Mouse (Mus musculus): Measurements from ENCODE around the gene Pik3c2a. TPM values are rescaled to one million over a fixed set of nuclear protein-coding genes. Genes with fewer than 3 reads are reported as not detected.

Pik3c2a gene
- 23.2 and 28.6 TPM in 2 replicates for polyA plus RNA-seq (2016; fragmentation: Nextera tagmentation; extraction: Ambion mirVana)

GRCm38 (mm10) chr7:116443004-116443696 is at the start of gene Pik3c2a:
TSS of gene Pik3c2a (minus strand) at chr7:116443449.
- Histone ChIP-seq H3K4me3 (peak within 1 kb of the TSS; percentile 96), H3K27me3 (ENCODE audit: low read depth, poor library complexity, severe bottlenecking) (no peaks in the 10 kb centered on the region), H3K36me3 (peaks cover 11% of the 10 kb centered on the region), H3K9me3 (replicated peaks) (no peaks in the 10 kb centered on the region; the same call in 1 of the 2 replicates), H3K27ac (replicated peaks) (peak within 1 kb of the TSS; percentile 97), H3K4me1 (peaks cover 34% of the 10 kb centered on the region)
- DNase-seq (ENCODE audit: low spot score), result peak; percentile 97
- WGBS, result under 1% methylated on average over 70 of the region's 72 CpGs

- Histone ChIP-seq H3K4me1 (no peaks in the 10 kb centered on the region), H3K36me3 (no peaks in the 10 kb centered on the region), H3K27me3 (ENCODE audit: low read depth, poor library complexity, severe bottlenecking) (no peaks in the 10 kb centered on the region), H3K9me3 (replicated peaks) (peaks cover 2% of the 10 kb centered on the region; the same call in 1 of the 2 replicates), H3K27ac (replicated peaks) (no peak overlapping the region), H3K4me3 (no peak overlapping the region)
- no peak for DNase-seq (ENCODE audit: low spot score)
- 77% methylated on average over 4 of the region's 4 CpGs for WGBS
These were observed 47.9 kb upstream of the Pik3c2a start for GRCm38 (mm10) chr7:116491113-116491512.

DNA sequence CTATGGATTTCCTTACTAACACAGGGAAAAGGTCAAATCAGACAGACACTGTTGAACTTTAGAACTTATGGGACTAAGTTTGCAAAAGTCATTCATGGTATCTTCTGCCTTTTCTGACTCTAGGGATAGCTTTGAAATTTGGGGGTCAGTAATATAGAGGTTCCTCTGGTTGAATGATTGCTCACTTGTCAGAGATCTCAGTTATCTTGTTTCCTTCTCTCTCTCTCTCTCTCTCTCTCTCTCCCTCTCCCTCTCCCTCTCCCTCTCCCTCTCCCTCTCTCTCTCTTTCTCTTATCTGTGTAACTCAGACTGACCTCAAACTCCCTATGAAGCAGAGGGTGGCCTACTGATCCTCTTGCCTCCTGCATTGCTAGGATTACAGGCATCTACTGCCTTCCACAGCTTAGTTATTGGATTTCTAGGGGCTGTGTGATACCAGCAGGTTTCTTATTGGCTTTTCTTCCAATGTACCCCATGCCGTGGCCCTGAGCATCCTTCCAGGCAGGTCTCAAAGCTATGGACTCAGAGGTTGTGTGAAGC is 41.9 kb upstream of the Pik3c2a start:
- no peaks in the 10 kb centered on the region for H3K9me3 ChIP-seq (replicated peaks)
- H3K36me3 ChIP-seq, result no peaks in the 10 kb centered on the region
- no peaks in the 10 kb centered on the region for H3K27me3 ChIP-seq (ENCODE audit: low read depth, poor library complexity, severe bottlenecking)
- no peak overlapping the region for H3K27ac ChIP-seq (replicated peaks)
- no peak for DNase-seq (ENCODE audit: low spot score)
- WGBS, result 74% methylated on average over 1 of the region's 1 CpGs
- no peaks in the 10 kb centered on the region for H3K4me1 ChIP-seq
- no peak overlapping the region for H3K4me3 ChIP-seq

GRCm38 (mm10) chr7:116484213-116484612 is 41.0 kb upstream of the Pik3c2a start:
- 89% methylated on average over 5 of the region's 5 CpGs for WGBS
- Histone ChIP-seq H3K27me3 (ENCODE audit: low read depth, poor library complexity, severe bottlenecking) (no peaks in the 10 kb centered on the region), H3K27ac (replicated peaks) (no peak overlapping the region), H3K9me3 (replicated peaks) (no peaks in the 10 kb centered on the region), H3K4me3 (no peak overlapping the region), H3K36me3 (no peaks in the 10 kb centered on the region), H3K4me1 (no peaks in the 10 kb centered on the region)
- DNase-seq (ENCODE audit: low spot score), result no peak

GRCm38 (mm10) chr7:116483782-116484181 is 40.5 kb upstream of the Pik3c2a start:
- Histone ChIP-seq H3K4me1 (no peaks in the 10 kb centered on the region), H3K27ac (replicated peaks) (no peak overlapping the region), H3K9me3 (replicated peaks) (no peaks in the 10 kb centered on the region), H3K27me3 (ENCODE audit: low read depth, poor library complexity, severe bottlenecking) (no peaks in the 10 kb centered on the region), H3K36me3 (no peaks in the 10 kb centered on the region), H3K4me3 (no peak overlapping the region)
- DNase-seq (ENCODE audit: low spot score), result no peak
- 81% methylated on average over 5 of the region's 5 CpGs for WGBS

GRCm38 (mm10) chr7:116483106-116483505 is 39.9 kb upstream of the Pik3c2a start:
- DNase-seq (ENCODE audit: low spot score), result no peak
- Histone ChIP-seq H3K4me3 (no peak overlapping the region), H3K27me3 (ENCODE audit: low read depth, poor library complexity, severe bottlenecking) (no peaks in the 10 kb centered on the region), H3K4me1 (no peaks in the 10 kb centered on the region), H3K9me3 (replicated peaks) (no peaks in the 10 kb centered on the region), H3K27ac (replicated peaks) (no peak overlapping the region), H3K36me3 (no peaks in the 10 kb centered on the region)
- WGBS, result 67% methylated on average over 1 of the region's 1 CpGs

- no peaks in the 10 kb centered on the region for H3K36me3 ChIP-seq
- H3K27ac ChIP-seq (replicated peaks), result no peak overlapping the region
- no peaks in the 10 kb centered on the region for H3K27me3 ChIP-seq (ENCODE audit: low read depth, poor library complexity, severe bottlenecking)
- H3K4me3 ChIP-seq, result no peak overlapping the region
- H3K9me3 ChIP-seq (replicated peaks), result no peaks in the 10 kb centered on the region
- no peaks in the 10 kb centered on the region for H3K4me1 ChIP-seq
- 87% methylated on average over 5 of the region's 5 CpGs for WGBS
- no peak for DNase-seq (ENCODE audit: low spot score)
These were observed 33.0 kb upstream of the Pik3c2a start for GRCm38 (mm10) chr7:116476264-116476663.

- Histone ChIP-seq H3K36me3 (no peaks in the 10 kb centered on the region), H3K9me3 (replicated peaks) (no peaks in the 10 kb centered on the region)
These were observed 32.6 kb upstream of the Pik3c2a start for GRCm38 (mm10) chr7:116475836-116476235.

DNA sequence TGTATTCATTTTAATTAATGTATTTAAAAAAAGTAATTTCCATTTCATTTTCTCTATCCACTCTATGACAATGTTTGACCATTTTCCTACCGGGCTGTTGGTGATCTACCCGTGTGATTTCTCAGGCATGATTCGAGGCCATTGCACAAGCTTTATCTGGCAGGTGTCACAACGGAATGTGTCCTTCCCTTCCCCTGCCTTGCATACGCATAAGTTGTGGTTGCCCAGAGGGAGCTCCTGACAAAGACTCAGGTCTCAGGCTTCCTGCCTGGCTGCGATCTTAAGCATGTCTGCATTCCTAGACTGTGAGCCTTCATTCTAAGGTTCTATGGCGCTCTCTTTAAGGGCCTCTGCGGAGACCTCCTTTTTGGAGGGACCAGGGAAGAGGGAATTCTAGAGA is 18.9 kb upstream of the Pik3c2a start:
- 0 out of 2 replicates have a peak, but pooled peaks cover 7% of the 10 kb centered on the region for H3K4me1 ChIP-seq
- H3K27me3 ChIP-seq (ENCODE audit: low read depth, poor library complexity, severe bottlenecking), result no peaks in the 10 kb centered on the region
- H3K27ac ChIP-seq (replicated peaks), result no peak overlapping the region
- DNase-seq (ENCODE audit: low spot score), result no peak
- H3K4me3 ChIP-seq, result no peak overlapping the region
- 68% methylated on average over 8 of the region's 8 CpGs for WGBS
- no peaks in the 10 kb centered on the region for H3K9me3 ChIP-seq (replicated peaks)
- no peaks in the 10 kb centered on the region for H3K36me3 ChIP-seq

More at GRCm38 (mm10) chr7:116475836-116476235, 32.6 kb upstream of the Pik3c2a start:
- no peak for DNase-seq (ENCODE audit: low spot score)
- Histone ChIP-seq H3K27me3 (ENCODE audit: low read depth, poor library complexity, severe bottlenecking) (no peaks in the 10 kb centered on the region), H3K4me3 (no peak overlapping the region), H3K27ac (replicated peaks) (no peak overlapping the region), H3K4me1 (no peaks in the 10 kb centered on the region)

DNA sequence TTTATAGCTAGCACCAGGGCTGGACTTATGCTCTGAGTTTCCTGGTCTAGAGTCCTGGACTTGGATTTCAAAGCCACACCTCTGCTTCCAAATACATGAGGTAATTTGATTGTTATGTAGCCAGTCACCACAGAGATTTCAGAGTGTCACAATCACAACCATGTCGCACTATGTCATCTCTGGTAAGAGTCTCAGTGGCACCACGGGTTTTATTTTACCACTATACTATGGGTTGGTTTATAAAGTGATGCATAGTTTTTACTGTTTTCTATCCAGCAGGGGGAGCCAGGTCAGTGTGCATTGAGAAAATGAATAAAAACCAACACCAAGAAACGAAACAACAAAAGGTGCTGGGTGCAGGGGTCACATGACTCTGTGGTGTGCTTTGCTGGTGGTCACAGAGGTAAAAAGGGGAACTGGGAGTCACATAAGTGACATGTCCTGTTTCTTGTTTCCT is 15.8 kb upstream of the Pik3c2a start:
- Histone ChIP-seq H3K9me3 (replicated peaks) (no peaks in the 10 kb centered on the region), H3K27ac (replicated peaks) (no peak overlapping the region), H3K36me3 (no peaks in the 10 kb centered on the region), H3K27me3 (ENCODE audit: low read depth, poor library complexity, severe bottlenecking) (no peaks in the 10 kb centered on the region), H3K4me1 (0 out of 2 replicates have a peak, but pooled peaks cover 7% of the 10 kb centered on the region), H3K4me3 (no peak overlapping the region)
- WGBS, result 52% methylated on average over 3 of the region's 3 CpGs
- no peak for DNase-seq (ENCODE audit: low spot score)

DNA sequence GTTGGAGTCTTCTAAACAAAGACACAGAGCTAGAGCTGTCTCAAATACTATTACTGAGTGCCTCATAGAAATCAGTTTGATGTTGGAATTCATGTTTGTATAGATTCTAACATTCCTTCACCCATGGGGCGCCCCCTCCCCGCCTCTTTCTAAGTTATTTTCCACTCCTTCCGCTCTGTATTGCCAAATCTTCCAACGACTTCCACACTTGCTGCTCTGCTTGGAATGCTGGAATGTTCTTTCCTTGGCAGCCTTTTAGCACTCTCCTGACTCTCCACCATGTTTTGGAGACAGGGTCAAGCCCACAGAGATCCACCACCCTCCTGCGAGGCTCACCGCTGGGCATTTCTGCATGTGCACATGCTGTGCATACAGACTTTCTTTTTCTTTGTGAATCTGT is 14.1 kb upstream of the Pik3c2a start:
- Histone ChIP-seq H3K9me3 (replicated peaks) (no peaks in the 10 kb centered on the region), H3K4me3 (no peak overlapping the region), H3K36me3 (no peaks in the 10 kb centered on the region), H3K27ac (replicated peaks) (no peak overlapping the region), H3K27me3 (ENCODE audit: low read depth, poor library complexity, severe bottlenecking) (no peaks in the 10 kb centered on the region), H3K4me1 (0 out of 2 replicates have a peak, but pooled peaks cover 3% of the 10 kb centered on the region)
- WGBS, result 89% methylated on average over 6 of the region's 6 CpGs
- no peak for DNase-seq (ENCODE audit: low spot score)

DNA sequence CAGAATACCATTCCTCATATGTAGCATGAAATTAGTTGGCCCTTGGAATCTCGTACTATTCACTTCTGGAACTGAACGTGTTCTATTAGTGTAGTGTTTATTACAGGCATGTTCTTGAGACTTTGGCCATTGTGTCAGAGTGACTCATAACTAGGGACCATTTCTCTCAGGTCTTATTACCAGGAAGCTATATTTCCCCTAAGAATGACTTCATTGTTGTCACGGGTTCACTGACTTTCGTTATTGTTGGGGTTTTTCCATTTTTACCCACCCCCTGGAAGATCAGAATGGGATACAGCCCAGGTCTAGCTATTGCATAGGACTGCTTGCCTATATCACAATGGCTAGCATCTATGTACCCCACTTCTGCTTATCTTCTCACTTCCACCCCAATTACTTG is 13.7 kb upstream of the Pik3c2a start:
- no peak overlapping the region for H3K27ac ChIP-seq (replicated peaks)
- H3K36me3 ChIP-seq, result no peaks in the 10 kb centered on the region
- WGBS, result 87% methylated on average over 4 of the region's 4 CpGs
- no peaks in the 10 kb centered on the region for H3K9me3 ChIP-seq (replicated peaks)
- H3K27me3 ChIP-seq (ENCODE audit: low read depth, poor library complexity, severe bottlenecking), result no peaks in the 10 kb centered on the region
- no peaks in the 10 kb centered on the region for H3K4me1 ChIP-seq
- no peak for DNase-seq (ENCODE audit: low spot score)
- H3K4me3 ChIP-seq, result no peak overlapping the region

DNA sequence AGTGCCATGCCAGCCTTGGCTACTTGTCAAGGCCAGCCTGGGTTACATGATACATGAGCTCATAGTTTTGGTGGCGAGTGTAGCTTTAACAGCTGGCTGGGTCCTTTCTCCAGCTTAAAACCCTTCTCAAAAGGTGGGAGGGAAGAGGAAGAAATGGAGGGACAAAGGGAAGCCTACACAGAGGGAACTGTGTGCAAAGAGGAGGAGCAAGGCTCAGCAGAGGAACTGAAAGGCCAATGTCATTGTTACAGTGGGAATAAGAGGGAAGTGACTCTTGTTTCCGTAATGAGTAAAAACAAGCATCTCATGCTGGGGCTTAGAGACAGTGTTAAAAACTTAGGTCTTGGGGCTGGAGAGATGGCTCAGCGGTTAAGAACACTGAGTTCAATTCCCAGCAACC is 3.4 kb upstream of the Pik3c2a start:
- DNase-seq (ENCODE audit: low spot score), result no peak
- 78% methylated on average over 3 of the region's 3 CpGs for WGBS
- H3K27ac ChIP-seq (replicated peaks), result no peak overlapping the region
- H3K4me3 ChIP-seq, result no peak overlapping the region
- H3K4me1 ChIP-seq, result peaks cover 29% of the 10 kb centered on the region
- no peaks in the 10 kb centered on the region for H3K27me3 ChIP-seq (ENCODE audit: low read depth, poor library complexity, severe bottlenecking)
- H3K9me3 ChIP-seq (replicated peaks), result no peaks in the 10 kb centered on the region
- H3K36me3 ChIP-seq, result no peaks in the 10 kb centered on the region

All from midbrain, embryonic 10.5 days (tissue).